Mouse (Mus musculus): ENCODE measurements at regions not wholly inside any gene's neighbourhood (a gene's known extent, or its start where the extent isn't known, plus 50 kb on each side); places are given as distances from the start of the nearest gene placed in this dataset.

GRCm38 (mm10) chr6:51761506-51761905 lies 237.8 kb downstream of the Snx10 start:
- no peaks in the 10 kb centered on the region for H3K79me2 ChIP-seq (ENCODE audit: control insufficient read depth, insufficient read depth)
- TF ChIP-seq SRF (IDR thresholded peaks at IDR 0.05; ENCODE audit: control insufficient read depth, insufficient read length, low read depth) (no peak), REST (IDR thresholded peaks at IDR 0.05; ENCODE audit: insufficient read depth, insufficient read length) (no peak), MYOD1 (IDR thresholded peaks at IDR 0.05; ENCODE audit: control insufficient read depth in 1 of 3, insufficient read length in 2 of 3, low read depth in 2 of 3) (no peak), E2F4 (IDR thresholded peaks at IDR 0.05; ENCODE audit: insufficient read depth) (no peak), CEBPB (IDR thresholded peaks at IDR 0.05; ENCODE audit: insufficient read depth, poor library complexity, severe bottlenecking) (no peak), POLR2AphosphoS2 (IDR thresholded peaks at IDR 0.05; ENCODE audit: insufficient read length, low read depth) (no peak)

DNA sequence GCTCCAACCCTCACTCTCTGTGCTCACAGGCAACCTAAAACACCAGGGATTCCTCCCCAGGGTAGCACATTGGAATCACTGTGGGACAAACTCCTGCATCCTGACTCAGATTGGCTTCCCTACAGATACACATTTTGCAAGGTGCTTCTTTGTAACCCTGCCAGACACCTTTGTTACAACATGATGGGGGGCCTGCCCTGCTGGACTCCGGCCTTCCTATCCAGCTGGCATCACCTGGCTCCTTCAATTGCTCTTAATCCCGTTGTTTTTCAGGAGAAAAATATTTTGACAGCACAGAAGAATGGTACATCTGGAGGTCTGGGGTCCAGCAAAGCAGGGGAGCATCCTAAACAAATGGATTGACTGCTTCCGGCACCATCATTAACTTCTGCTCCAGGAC lies 242.8 kb downstream of the Snx10 start:
- H3ac ChIP-seq (ENCODE audit: control insufficient read depth, insufficient read length): no peak overlapping the region
- H3K36me3 ChIP-seq (ENCODE audit: control insufficient read depth, insufficient read depth): no peaks in the 10 kb centered on the region
- no peak overlapping the region for H3K4me2 ChIP-seq (ENCODE audit: low read depth)
- no peak for TF ChIP-seq USF1 (IDR thresholded peaks at IDR 0.05; ENCODE audit: low read depth)
- TF ChIP-seq E2F4 (IDR thresholded peaks at IDR 0.05; ENCODE audit: insufficient read depth): no peak
- no peak for TF ChIP-seq MAX (IDR thresholded peaks at IDR 0.05; ENCODE audit: low read depth)
- TF ChIP-seq POLR2AphosphoS2 (IDR thresholded peaks at IDR 0.05; ENCODE audit: insufficient read length, low read depth): no peak
- no peak for TF ChIP-seq POLR2A (IDR thresholded peaks at IDR 0.05; ENCODE audit: insufficient read length, low read depth)
- no peak for TF ChIP-seq MYOD1 (IDR thresholded peaks at IDR 0.05; ENCODE audit: control insufficient read depth in 1 of 3, insufficient read length in 2 of 3, low read depth in 2 of 3)
- TF ChIP-seq REST (IDR thresholded peaks at IDR 0.05; ENCODE audit: insufficient read depth, insufficient read length): no peak
- no peak for TF ChIP-seq TCF12 (IDR thresholded peaks at IDR 0.05; ENCODE audit: insufficient read depth, poor library complexity, severe bottlenecking)
- TF ChIP-seq CEBPB (IDR thresholded peaks at IDR 0.05; ENCODE audit: insufficient read depth, poor library complexity, severe bottlenecking): no peak
- TF ChIP-seq TCF3 (IDR thresholded peaks at IDR 0.05; ENCODE audit: insufficient read length, low read depth): no peak
- TF ChIP-seq MYOG (IDR thresholded peaks at IDR 0.05; ENCODE audit: control insufficient read depth in 1 of 3, insufficient read depth in 1 of 3, insufficient read length in 2 of 3, low read depth in 2 of 3): no peak
- TF ChIP-seq SRF (IDR thresholded peaks at IDR 0.05; ENCODE audit: control insufficient read depth, insufficient read length, low read depth): no peak
- no peak overlapping the region for H3K4me3 ChIP-seq
- no peaks in the 10 kb centered on the region for H3K27me3 ChIP-seq (ENCODE audit: control insufficient read depth, insufficient read depth, insufficient read length)
- no peaks in the 10 kb centered on the region for H3K79me2 ChIP-seq (ENCODE audit: control insufficient read depth, insufficient read depth)

More at GRCm38 (mm10) chr6:51761506-51761905, 237.8 kb downstream of the Snx10 start:
- Histone ChIP-seq H3K36me3 (ENCODE audit: control insufficient read depth, insufficient read depth) (no peaks in the 10 kb centered on the region), H3K4me2 (ENCODE audit: low read depth) (no peak overlapping the region), H3K27me3 (ENCODE audit: control insufficient read depth, insufficient read depth, insufficient read length) (no peaks in the 10 kb centered on the region), H3K4me3 (no peak overlapping the region), H3ac (ENCODE audit: control insufficient read depth, insufficient read length) (no peak overlapping the region)

- Histone ChIP-seq H3K79me2 (ENCODE audit: control insufficient read depth, insufficient read depth) (no peaks in the 10 kb centered on the region), H3K4me2 (ENCODE audit: low read depth) (no peak overlapping the region), H3K4me3 (no peak overlapping the region), H3ac (ENCODE audit: control insufficient read depth, insufficient read length) (no peak overlapping the region), H3K36me3 (ENCODE audit: control insufficient read depth, insufficient read depth) (no peaks in the 10 kb centered on the region), H3K27me3 (ENCODE audit: control insufficient read depth, insufficient read depth, insufficient read length) (no peaks in the 10 kb centered on the region)
- TF ChIP-seq USF1 (IDR thresholded peaks at IDR 0.05; ENCODE audit: low read depth): no peak
- TF ChIP-seq SRF (IDR thresholded peaks at IDR 0.05; ENCODE audit: control insufficient read depth, insufficient read length, low read depth): no peak
- no peak for TF ChIP-seq CEBPB (IDR thresholded peaks at IDR 0.05; ENCODE audit: insufficient read depth, poor library complexity, severe bottlenecking)
- TF ChIP-seq REST (IDR thresholded peaks at IDR 0.05; ENCODE audit: insufficient read depth, insufficient read length): no peak
- TF ChIP-seq TCF12 (IDR thresholded peaks at IDR 0.05; ENCODE audit: insufficient read depth, poor library complexity, severe bottlenecking): no peak
- no peak for TF ChIP-seq TCF3 (IDR thresholded peaks at IDR 0.05; ENCODE audit: insufficient read length, low read depth)
- no peak for TF ChIP-seq MYOD1 (IDR thresholded peaks at IDR 0.05; ENCODE audit: control insufficient read depth in 1 of 3, insufficient read length in 2 of 3, low read depth in 2 of 3)
- no peak for TF ChIP-seq MYOG (IDR thresholded peaks at IDR 0.05; ENCODE audit: control insufficient read depth in 1 of 3, insufficient read depth in 1 of 3, insufficient read length in 2 of 3, low read depth in 2 of 3)
- no peak for TF ChIP-seq POLR2AphosphoS2 (IDR thresholded peaks at IDR 0.05; ENCODE audit: insufficient read length, low read depth)
- no peak for TF ChIP-seq MAX (IDR thresholded peaks at IDR 0.05; ENCODE audit: low read depth)
- TF ChIP-seq E2F4 (IDR thresholded peaks at IDR 0.05; ENCODE audit: insufficient read depth): no peak
- no peak for TF ChIP-seq POLR2A (IDR thresholded peaks at IDR 0.05; ENCODE audit: insufficient read length, low read depth)
These were observed 244.1 kb downstream of the Snx10 start for GRCm38 (mm10) chr6:51767582-51768341.

DNA sequence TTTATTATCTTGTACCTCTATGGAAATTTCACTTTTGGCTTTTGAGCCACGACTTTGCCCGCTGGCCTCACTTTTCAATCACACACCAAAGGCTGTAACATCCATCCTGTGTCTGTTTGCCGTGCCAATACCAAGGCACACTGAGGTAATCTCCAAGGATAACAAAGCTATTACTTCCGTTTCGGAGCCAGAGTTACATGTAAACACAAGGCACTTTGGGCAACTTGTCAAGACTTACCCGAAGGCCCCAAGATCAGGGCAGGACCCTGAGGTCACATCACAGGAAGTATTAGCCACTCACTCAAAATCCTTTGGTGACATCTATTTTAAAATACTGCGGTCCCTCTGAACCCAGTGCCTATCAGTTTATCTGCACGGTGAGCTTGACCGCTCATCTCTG lies 241.3 kb downstream of the Skap2 start:
- no peaks in the 10 kb centered on the region for H3K27me3 ChIP-seq (ENCODE audit: control insufficient read depth, insufficient read depth, insufficient read length)
- no peak overlapping the region for H3K4me3 ChIP-seq
- no peak overlapping the region for H3K4me2 ChIP-seq (ENCODE audit: low read depth)
- H3K79me2 ChIP-seq (ENCODE audit: control insufficient read depth, insufficient read depth): no peaks in the 10 kb centered on the region
- no peak for TF ChIP-seq USF1 (IDR thresholded peaks at IDR 0.05; ENCODE audit: low read depth)
- no peak for TF ChIP-seq POLR2A (IDR thresholded peaks at IDR 0.05; ENCODE audit: insufficient read length, low read depth)
- TF ChIP-seq POLR2AphosphoS2 (IDR thresholded peaks at IDR 0.05; ENCODE audit: insufficient read length, low read depth): no peak
- no peak for TF ChIP-seq TCF3 (IDR thresholded peaks at IDR 0.05; ENCODE audit: insufficient read length, low read depth)
- TF ChIP-seq SRF (IDR thresholded peaks at IDR 0.05; ENCODE audit: control insufficient read depth, insufficient read length, low read depth): no peak
- no peak for TF ChIP-seq TCF12 (IDR thresholded peaks at IDR 0.05; ENCODE audit: insufficient read depth, poor library complexity, severe bottlenecking)
- H3K36me3 ChIP-seq (ENCODE audit: control insufficient read depth, insufficient read depth): no peaks in the 10 kb centered on the region
- H3ac ChIP-seq (ENCODE audit: control insufficient read depth, insufficient read length): no peak overlapping the region

- Histone ChIP-seq H3ac (ENCODE audit: control insufficient read depth, insufficient read length) (no peak overlapping the region), H3K4me2 (ENCODE audit: low read depth) (no peak overlapping the region), H3K27me3 (ENCODE audit: control insufficient read depth, insufficient read depth, insufficient read length) (no peaks in the 10 kb centered on the region), H3K4me3 (no peak overlapping the region), H3K79me2 (ENCODE audit: control insufficient read depth, insufficient read depth) (no peaks in the 10 kb centered on the region), H3K36me3 (ENCODE audit: control insufficient read depth, insufficient read depth) (no peaks in the 10 kb centered on the region)
- no peak for TF ChIP-seq REST (IDR thresholded peaks at IDR 0.05; ENCODE audit: insufficient read depth, insufficient read length)
These were observed 240.9 kb downstream of the Skap2 start for GRCm38 (mm10) chr6:51771424-51771823.

Measured in myocyte (in vitro differentiated cells).